Mouse (Mus musculus) kidney, embryonic 14.5 days (tissue): ENCODE data around the gene Palld. TPM values are rescaled to one million over a fixed set of nuclear protein-coding genes. Genes with fewer than 3 reads are reported as not detected.

ENCODE experiments used
- ATAC-seq: fragments of 200-750 bp; cut with Nextera tagmentation; 2 replicates; pipeline ENCODE4 v1.8.0; 2017; ENCODE audit warnings: moderate number of reproducible peaks, mild to moderate bottlenecking, moderate TSS enrichment, moderate library complexity; ENCODE audit not compliant: low FRiP score, low TSS enrichment
- H3K27ac ChIP-seq: fragments of 300-500 bp; sonication (generic); 2 replicates; pipeline ENCODE4 v1.5.1; 2014; ENCODE audit warnings: low read depth, mild to moderate bottlenecking, low read length, moderate library complexity, mixed read lengths
- H3K27me3 ChIP-seq: fragments of 300-500 bp; sonication (generic); 2 replicates; pipeline ENCODE4 v1.6.1; 2014; ENCODE audit warnings: mild to moderate bottlenecking, low read length; ENCODE audit not compliant: control insufficient read depth, insufficient read depth
- H3K36me3 ChIP-seq: fragments of 300-500 bp; sonication (generic); 2 replicates; pipeline ENCODE4 v1.6.1; 2014; ENCODE audit warnings: low read length, mixed read lengths; ENCODE audit not compliant: control insufficient read depth, insufficient read depth
- H3K4me1 ChIP-seq: fragments of 300-500 bp; sonication (generic); 2 replicates; pipeline ENCODE4 v1.6.1; 2014; ENCODE audit warnings: low read length, mixed read lengths; ENCODE audit not compliant: control insufficient read depth, insufficient read depth
- H3K4me2 ChIP-seq: fragments of 300-500 bp; sonication (generic); replicated peaks from 2 replicates; pipeline ENCODE4 v1.6.1; 2014; ENCODE audit warnings: low read depth, mild to moderate bottlenecking, low read length
- H3K4me3 ChIP-seq: fragments of 300-500 bp; sonication (generic); 2 replicates; pipeline ENCODE4 v1.5.1; 2014; ENCODE audit warnings: mild to moderate bottlenecking, low read length
- H3K9ac ChIP-seq: fragments of 300-500 bp; sonication (generic); 2 replicates; pipeline ENCODE4 v1.6.1; 2014; ENCODE audit warnings: low read depth, mild to moderate bottlenecking, low read length, moderate library complexity
- H3K9me3 ChIP-seq: fragments of 300-500 bp; sonication (generic); 2 replicates; pipeline ENCODE4 v1.6.1; 2016; ENCODE audit warnings: low read length; ENCODE audit not compliant: control insufficient read depth
- WGBS: fragments of 180-500 bp; shearing (Covaris S2); extraction: QIAGEN DNeasy Blood & Tissue Kit; methylation state at CpG from one replicate; pipeline ENCODE4 v1.1.7; 2014; 5-methylcytosine and 5-hydroxymethylcytosine counted together
- polyA plus RNA-seq: library from polyadenylated mRNA; unstranded; fragments of >200 nt; fragmentation: Nextera tagmentation; extraction: Ambion mirVana; gene quantifications from 2 replicates; pipeline ENCODE4 v1.2.1, GENCODE M21; 2014

Palld gene
- polyA plus RNA-seq, 1 experiment from 2014 or later, result 53.1 TPM

- 0 out of 2 replicates have a peak, but pooled peaks have one; percentile 59 for ATAC-seq
- H3K36me3 ChIP-seq, result no peaks in the 10 kb centered on the region
- H3K4me3 ChIP-seq, result no peak overlapping the region
- no peak overlapping the region for H3K27ac ChIP-seq
- H3K9ac ChIP-seq, result no peak overlapping the region
- no peaks in the 10 kb centered on the region for H3K4me1 ChIP-seq
- no peaks in the 10 kb centered on the region for H3K9me3 ChIP-seq
- H3K27me3 ChIP-seq, result no peaks in the 10 kb centered on the region
- no peak overlapping the region for H3K4me2 ChIP-seq
- 9% methylated on average over 5 of the region's 5 CpGs for WGBS
Measured at GRCm38 (mm10) chr8:61875290-61875689, 27.2 kb downstream of the Palld start.

DNA sequence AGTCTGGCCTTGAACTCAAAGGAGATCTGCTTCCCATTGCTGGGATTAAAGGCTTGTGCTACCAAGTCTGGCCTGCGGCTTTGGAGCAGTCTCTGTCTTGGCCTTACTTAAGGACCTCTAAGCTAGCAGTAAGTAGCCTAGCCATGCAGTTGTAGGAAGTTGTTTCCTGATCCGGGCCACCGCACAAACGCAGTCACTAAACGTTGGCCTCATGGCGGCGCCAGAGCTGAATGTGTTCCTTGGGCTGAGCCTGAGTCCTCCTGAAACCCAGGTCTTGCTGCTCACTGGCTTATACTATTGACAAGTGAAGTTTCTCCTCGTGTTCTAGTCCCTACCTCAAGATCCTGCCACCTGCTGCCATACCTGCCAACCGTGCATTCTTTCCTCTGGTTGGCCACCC is 28.5 kb downstream of the Palld start:
- ATAC-seq, result 0 out of 2 replicates have a peak, but pooled peaks have one; percentile 25
- Histone ChIP-seq H3K9ac (no peak overlapping the region), H3K27me3 (no peaks in the 10 kb centered on the region), H3K4me3 (no peak overlapping the region), H3K9me3 (no peaks in the 10 kb centered on the region), H3K36me3 (no peaks in the 10 kb centered on the region), H3K4me2 (no peak overlapping the region), H3K27ac (no peak overlapping the region), H3K4me1 (no peaks in the 10 kb centered on the region)
- 64% methylated on average over 9 of the region's 9 CpGs for WGBS

GRCm38 (mm10) chr8:61868481-61868880 is 34.0 kb downstream of the Palld start:
- no peaks in the 10 kb centered on the region for H3K9me3 ChIP-seq
- H3K36me3 ChIP-seq, result no peaks in the 10 kb centered on the region
- H3K27me3 ChIP-seq, result no peaks in the 10 kb centered on the region
- H3K4me1 ChIP-seq, result no peaks in the 10 kb centered on the region
- ATAC-seq, result no peak
- 73% methylated on average over 3 of the region's 3 CpGs for WGBS
- no peak overlapping the region for H3K4me3 ChIP-seq
- H3K4me2 ChIP-seq, result no peak overlapping the region
- no peak overlapping the region for H3K9ac ChIP-seq
- no peak overlapping the region for H3K27ac ChIP-seq

DNA sequence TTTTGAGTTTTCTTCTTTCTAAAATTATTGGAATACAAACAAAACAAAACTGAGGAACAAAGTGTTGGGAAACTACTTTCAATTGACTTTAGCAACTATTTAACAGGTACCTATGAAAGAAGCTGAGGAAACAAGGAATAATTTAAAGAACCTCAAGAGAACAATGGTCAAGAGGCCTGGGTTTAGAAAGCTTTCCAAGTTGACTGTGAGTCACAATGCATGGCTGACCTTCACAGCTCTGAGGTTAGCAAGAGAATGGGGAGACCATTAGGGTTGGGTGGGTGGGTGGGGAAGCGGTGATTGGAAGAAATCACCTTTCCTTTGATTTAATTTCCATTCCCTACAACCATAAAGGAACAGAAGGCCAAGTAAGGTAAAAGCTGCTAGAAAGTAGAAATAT is 35.6 kb downstream of the Palld start:
- no peak overlapping the region for H3K27ac ChIP-seq
- no peaks in the 10 kb centered on the region for H3K36me3 ChIP-seq
- WGBS, result 96% methylated on average over 1 of the region's 1 CpGs

GRCm38 (mm10) chr8:61865365-61865764 is 37.1 kb downstream of the Palld start:
- Histone ChIP-seq H3K4me3 (no peak overlapping the region), H3K9ac (no peak overlapping the region), H3K4me1 (no peaks in the 10 kb centered on the region), H3K4me2 (no peak overlapping the region), H3K9me3 (no peaks in the 10 kb centered on the region), H3K27me3 (no peaks in the 10 kb centered on the region), H3K36me3 (no peaks in the 10 kb centered on the region), H3K27ac (no peak overlapping the region)
- 91% methylated on average over 7 of the region's 7 CpGs for WGBS
- ATAC-seq, result no peak

More for the DNA sequence above, 35.6 kb downstream of the Palld start:
- H3K9me3 ChIP-seq, result no peaks in the 10 kb centered on the region
- no peak for ATAC-seq
- no peak overlapping the region for H3K4me3 ChIP-seq
- H3K4me1 ChIP-seq, result no peaks in the 10 kb centered on the region
- no peak overlapping the region for H3K9ac ChIP-seq
- no peak overlapping the region for H3K4me2 ChIP-seq
- no peaks in the 10 kb centered on the region for H3K27me3 ChIP-seq

DNA sequence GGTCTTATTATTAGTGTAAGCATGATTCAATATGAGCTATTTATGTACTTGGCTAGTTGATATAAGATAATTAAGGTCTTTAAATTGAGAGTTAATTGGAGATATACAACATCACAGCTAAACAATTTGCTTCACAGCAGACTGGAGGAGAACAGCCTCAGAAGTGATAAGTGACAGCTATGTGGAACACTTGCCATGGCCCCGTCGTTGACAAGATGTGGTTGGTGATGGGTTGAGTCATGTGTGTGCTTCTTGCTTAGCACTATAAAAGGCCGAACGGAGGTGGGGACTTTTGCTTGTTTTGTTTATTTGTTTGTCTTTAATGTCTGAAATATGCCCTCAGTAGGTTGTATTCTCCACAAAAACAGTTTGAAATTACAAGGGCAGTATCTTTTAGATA is 51.2 kb downstream of the Palld start:
- Histone ChIP-seq H3K27ac (no peak overlapping the region), H3K9ac (no peak overlapping the region), H3K4me2 (no peak overlapping the region), H3K4me3 (no peak overlapping the region), H3K27me3 (no peaks in the 10 kb centered on the region), H3K9me3 (no peaks in the 10 kb centered on the region), H3K36me3 (no peaks in the 10 kb centered on the region), H3K4me1 (no peaks in the 10 kb centered on the region; the same call in 1 of the 2 replicates)
- 78% methylated on average over 4 of the region's 4 CpGs for WGBS
- ATAC-seq, result no peak

DNA sequence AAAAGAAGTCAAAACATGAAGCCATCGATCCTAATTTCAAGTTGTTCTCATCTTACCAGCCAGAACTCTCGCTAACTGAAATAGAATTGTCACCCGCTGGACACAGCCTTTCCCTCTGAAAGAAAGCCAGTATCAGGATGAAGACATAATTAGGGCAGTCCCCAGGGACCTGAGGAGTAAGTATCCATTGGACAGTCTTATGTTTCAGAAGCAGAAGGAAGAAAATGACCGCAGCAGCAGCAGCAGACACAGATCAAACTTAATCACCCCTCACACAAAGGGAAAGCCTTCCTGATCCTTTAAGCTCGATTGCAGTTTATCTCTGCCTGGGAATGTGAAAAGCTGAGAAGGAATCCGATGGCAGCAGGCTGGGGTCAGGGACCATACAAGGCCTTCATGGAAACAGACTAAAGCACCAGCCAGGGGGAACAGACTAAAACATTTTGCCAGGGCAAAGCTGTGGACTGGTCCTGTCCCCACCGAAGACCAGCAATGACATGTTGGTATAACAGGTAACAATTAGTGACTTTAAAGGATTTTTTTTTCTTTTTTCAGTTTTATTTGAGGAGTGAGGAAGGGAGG is 53.8 kb downstream of the Palld start:
- no peak overlapping the region for H3K27ac ChIP-seq

DNA sequence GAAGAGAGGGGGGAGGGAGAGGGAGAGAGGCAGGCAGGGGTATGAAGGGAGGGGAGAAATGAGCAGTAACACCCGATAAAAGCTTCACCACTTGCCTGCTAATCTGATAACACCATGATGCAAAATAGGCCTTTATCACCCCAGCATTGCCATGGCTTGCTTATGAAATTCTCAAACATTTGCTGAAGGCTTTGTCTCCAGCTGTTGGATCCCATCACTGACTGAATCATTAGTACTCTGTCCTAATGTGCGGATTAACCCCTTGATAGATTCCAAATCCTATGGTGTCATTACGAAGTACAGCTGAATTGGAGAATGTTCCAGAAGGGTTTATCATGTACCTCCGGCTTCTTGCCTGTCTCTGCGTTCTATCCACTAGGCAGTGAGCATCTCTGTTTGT is 55.0 kb downstream of the Palld start:
- Histone ChIP-seq H3K9ac (no peak overlapping the region), H3K27me3 (no peaks in the 10 kb centered on the region), H3K27ac (no peak overlapping the region), H3K9me3 (no peaks in the 10 kb centered on the region), H3K4me2 (no peak overlapping the region), H3K4me3 (no peak overlapping the region), H3K36me3 (no peaks in the 10 kb centered on the region), H3K4me1 (no peaks in the 10 kb centered on the region; the same call in 1 of the 2 replicates)
- ATAC-seq, result no peak
- 74% methylated on average over 5 of the region's 5 CpGs for WGBS

More for the DNA sequence above, 53.8 kb downstream of the Palld start:
- H3K4me2 ChIP-seq, result no peak overlapping the region
- no peak overlapping the region for H3K9ac ChIP-seq
- H3K4me1 ChIP-seq, result no peaks in the 10 kb centered on the region; the same call in 1 of the 2 replicates
- H3K36me3 ChIP-seq, result no peaks in the 10 kb centered on the region
- H3K4me3 ChIP-seq, result no peak overlapping the region
- H3K27me3 ChIP-seq, result no peaks in the 10 kb centered on the region
- H3K9me3 ChIP-seq, result no peaks in the 10 kb centered on the region
- ATAC-seq, result peak; percentile 82
- 31% methylated on average over 7 of the region's 7 CpGs for WGBS

- Histone ChIP-seq H3K9ac (no peak overlapping the region), H3K4me3 (no peak overlapping the region), H3K36me3 (no peaks in the 10 kb centered on the region), H3K27ac (no peak overlapping the region), H3K4me2 (no peak overlapping the region), H3K27me3 (no peaks in the 10 kb centered on the region), H3K9me3 (no peaks in the 10 kb centered on the region), H3K4me1 (no peaks in the 10 kb centered on the region; the same call in 1 of the 2 replicates)
- no peak for ATAC-seq
- 93% methylated on average over 2 of the region's 2 CpGs for WGBS
Measured at GRCm38 (mm10) chr8:61844992-61845391, 57.5 kb downstream of the Palld start.
